Mouse (Mus musculus): Measurements from ENCODE around the gene Cops4. TPM values are rescaled to one million over a fixed set of nuclear protein-coding genes. Genes with fewer than 3 reads are reported as not detected.

The Cops4 gene
- total and polyA plus RNA-seq, 2 experiments: 12.0 to 53.2 TPM

DNA sequence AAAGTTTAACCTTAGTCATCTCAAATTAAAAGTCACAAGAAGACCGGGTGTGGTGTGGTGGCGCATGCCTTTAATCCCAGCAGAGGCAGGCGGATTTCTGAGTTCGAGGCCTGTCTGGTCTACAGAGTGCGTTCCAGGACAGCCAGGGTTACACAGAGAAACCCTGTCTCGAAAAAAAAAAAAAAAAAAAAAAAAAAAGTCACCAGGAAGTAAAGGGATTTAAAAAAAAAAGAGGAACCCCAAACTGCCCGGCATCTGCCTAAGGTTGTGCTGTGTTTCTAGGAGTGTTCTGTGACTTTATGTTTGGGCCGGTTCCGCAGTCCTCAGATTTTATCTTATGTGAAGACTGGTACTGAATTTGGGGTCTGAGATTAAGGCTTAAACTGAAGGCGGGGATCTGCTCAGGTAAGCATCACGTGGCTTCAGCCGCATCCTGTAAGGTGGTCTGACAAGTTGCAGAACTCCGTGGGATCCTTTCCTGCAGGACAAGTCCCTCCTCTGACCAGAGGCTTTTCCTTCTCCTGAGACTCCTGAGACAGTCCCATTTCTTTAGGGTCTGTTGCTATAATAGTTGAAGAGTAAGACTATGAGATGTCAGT lies 52.0 kb downstream of the Cops4 start:
- WGBS: 76% methylated on average over 13 of the region's 13 CpGs

GRCm38 (mm10) chr5:100570716-100571115 lies 52.6 kb downstream of the Cops4 start:
- peak overlapping the region; percentile 48 for H3K9ac ChIP-seq (ENCODE audit: low read depth, low read length)
- H3K4me3 ChIP-seq (ENCODE audit: insufficient read depth, low read depth, low read length): peak overlapping the region; percentile 49
- no peak for DNase-seq (ENCODE audit: extremely low read depth, low read depth, low spot score)
- no peaks in the 10 kb centered on the region for H3K36me3 ChIP-seq (ENCODE audit: control insufficient read depth, insufficient read depth, low read length)
- TF ChIP-seq CTCF (IDR thresholded peaks at IDR 0.05; ENCODE audit: low read depth, low read length): no peak
- no peak for TF ChIP-seq POLR2A (IDR thresholded peaks at IDR 0.05; ENCODE audit: extremely low read depth, insufficient read depth, low read length)
- peak overlapping the region; percentile 27; the same call in 1 of the 2 replicates for H3K27ac ChIP-seq (replicated peaks; ENCODE audit: insufficient read depth, low read depth, low read length)
- H3K27me3 ChIP-seq (ENCODE audit: control insufficient read depth, insufficient read depth, low read length): no peaks in the 10 kb centered on the region
- WGBS: 53% methylated on average over 8 of the region's 8 CpGs
- 0 out of 2 replicates have a peak, but pooled peaks cover 3% of the 10 kb centered on the region for H3K79me2 ChIP-seq (ENCODE audit: control insufficient read depth, insufficient read depth, low read length)
- H3K4me1 ChIP-seq (ENCODE audit: control insufficient read depth, insufficient read depth, low read length): peaks cover 6% of the 10 kb centered on the region

More for the DNA sequence above, 52.0 kb downstream of the Cops4 start:
- 0 out of 2 replicates have a peak, but pooled peaks cover 3% of the 10 kb centered on the region for H3K79me2 ChIP-seq (ENCODE audit: control insufficient read depth, insufficient read depth, low read length)
- H3K27ac ChIP-seq (replicated peaks; ENCODE audit: insufficient read depth, low read depth, low read length): peak overlapping the region; percentile 22
- no peak for TF ChIP-seq CTCF (IDR thresholded peaks at IDR 0.05; ENCODE audit: low read depth, low read length)
- TF ChIP-seq POLR2A (IDR thresholded peaks at IDR 0.05; ENCODE audit: extremely low read depth, insufficient read depth, low read length): no peak
- peak overlapping the region; percentile 53; the same call in 1 of the 2 replicates for H3K9ac ChIP-seq (ENCODE audit: low read depth, low read length)
- DNase-seq (ENCODE audit: extremely low read depth, low read depth, low spot score): no peak
- H3K4me3 ChIP-seq (ENCODE audit: insufficient read depth, low read depth, low read length): peak overlapping the region; percentile 59
- H3K36me3 ChIP-seq (ENCODE audit: control insufficient read depth, insufficient read depth, low read length): no peaks in the 10 kb centered on the region
- H3K27me3 ChIP-seq (ENCODE audit: control insufficient read depth, insufficient read depth, low read length): no peaks in the 10 kb centered on the region
- peaks cover 6% of the 10 kb centered on the region for H3K4me1 ChIP-seq (ENCODE audit: control insufficient read depth, insufficient read depth, low read length)

GRCm38 (mm10) chr5:100572069-100572468 lies 54.0 kb downstream of the Cops4 start, which contains the start of gene Plac8:
Gene Plac8, minus strand, starts transcription at chr5:100572245.
- Histone ChIP-seq H3K79me2 (ENCODE audit: control insufficient read depth, insufficient read depth, low read length) (no peaks in the 10 kb centered on the region), H3K9ac (ENCODE audit: low read depth, low read length) (no peak within 1 kb of the TSS), H3K27ac (replicated peaks; ENCODE audit: insufficient read depth, low read depth, low read length) (no peak within 1 kb of the TSS), H3K4me1 (ENCODE audit: control insufficient read depth, insufficient read depth, low read length) (no peaks in the 10 kb centered on the region), H3K27me3 (ENCODE audit: control insufficient read depth, insufficient read depth, low read length) (no peaks in the 10 kb centered on the region), H3K4me3 (ENCODE audit: insufficient read depth, low read depth, low read length) (peak within 1 kb of the TSS; percentile 58), H3K36me3 (ENCODE audit: control insufficient read depth, insufficient read depth, low read length) (no peaks in the 10 kb centered on the region)
- TF ChIP-seq POLR2A (IDR thresholded peaks at IDR 0.05; ENCODE audit: extremely low read depth, insufficient read depth, low read length): no peak
- no peak for DNase-seq (ENCODE audit: extremely low read depth, low read depth, low spot score)
- 27% methylated on average over 7 of the region's 7 CpGs for WGBS

DNA sequence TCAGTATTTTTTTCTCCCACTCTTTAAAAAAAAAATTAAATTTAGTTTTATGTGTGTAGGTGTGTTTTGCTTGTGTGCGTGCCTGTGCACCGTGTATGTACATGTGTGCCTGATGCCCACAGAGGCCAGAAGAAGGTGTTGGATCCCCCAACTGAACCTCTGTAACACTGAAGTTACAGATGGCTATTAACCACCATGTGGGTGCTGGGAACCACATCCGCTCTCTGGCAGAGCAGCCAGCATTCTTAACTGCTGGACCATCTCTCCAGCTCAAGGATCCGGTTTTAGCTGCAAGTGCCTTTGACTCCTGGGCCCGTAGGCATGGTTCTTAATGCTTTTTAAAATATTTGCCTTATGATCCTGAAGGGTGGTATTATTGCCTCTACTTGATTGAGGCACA lies 55.1 kb downstream of the Cops4 start:
- H3K4me1 ChIP-seq (ENCODE audit: control insufficient read depth, insufficient read depth, low read length): no peaks in the 10 kb centered on the region
- WGBS: 97% methylated on average over 5 of the region's 5 CpGs
- TF ChIP-seq CTCF (IDR thresholded peaks at IDR 0.05; ENCODE audit: low read depth, low read length): no peak
- no peak for TF ChIP-seq POLR2A (IDR thresholded peaks at IDR 0.05; ENCODE audit: extremely low read depth, insufficient read depth, low read length)

DNA sequence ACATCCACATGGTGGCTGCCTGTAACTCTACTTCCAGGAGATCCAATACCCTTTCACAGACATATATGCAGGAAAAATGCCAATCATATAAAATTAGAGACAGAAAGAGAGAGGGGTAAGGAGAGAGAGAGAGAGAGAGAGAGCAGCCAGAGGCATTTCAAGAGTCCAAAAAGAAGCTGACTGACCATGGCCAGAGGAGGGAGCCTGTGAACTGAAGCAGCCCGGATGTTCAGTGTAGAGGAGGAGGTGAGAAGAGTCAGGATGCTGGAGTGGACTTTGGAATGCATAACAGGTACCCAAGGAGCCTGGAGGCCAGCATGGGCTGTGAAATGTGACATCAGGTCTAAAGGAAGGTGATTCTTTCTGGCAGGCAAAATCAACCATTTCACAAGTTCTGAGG lies 56.7 kb downstream of the Cops4 start:
- TF ChIP-seq CTCF (IDR thresholded peaks at IDR 0.05; ENCODE audit: low read depth, low read length) (0 out of 2 replicates have a peak, but pooled peaks have one; percentile 13), POLR2A (IDR thresholded peaks at IDR 0.05; ENCODE audit: extremely low read depth, insufficient read depth, low read length) (no peak)
- H3K27ac ChIP-seq (replicated peaks; ENCODE audit: insufficient read depth, low read depth, low read length): no peak overlapping the region
- 68% methylated on average over 1 of the region's 1 CpGs for WGBS
- H3K9ac ChIP-seq (ENCODE audit: low read depth, low read length): no peak overlapping the region
- H3K36me3 ChIP-seq (ENCODE audit: control insufficient read depth, insufficient read depth, low read length): no peaks in the 10 kb centered on the region
- no peak for DNase-seq (ENCODE audit: extremely low read depth, low read depth, low spot score)
- no peaks in the 10 kb centered on the region for H3K79me2 ChIP-seq (ENCODE audit: control insufficient read depth, insufficient read depth, low read length)
- H3K27me3 ChIP-seq (ENCODE audit: control insufficient read depth, insufficient read depth, low read length): no peaks in the 10 kb centered on the region
- no peaks in the 10 kb centered on the region for H3K4me1 ChIP-seq (ENCODE audit: control insufficient read depth, insufficient read depth, low read length)
- H3K4me3 ChIP-seq (ENCODE audit: insufficient read depth, low read depth, low read length): no peak overlapping the region

More for the DNA sequence above, 55.1 kb downstream of the Cops4 start:
- no peaks in the 10 kb centered on the region for H3K79me2 ChIP-seq (ENCODE audit: control insufficient read depth, insufficient read depth, low read length)
- no peaks in the 10 kb centered on the region for H3K36me3 ChIP-seq (ENCODE audit: control insufficient read depth, insufficient read depth, low read length)
- no peak for DNase-seq (ENCODE audit: extremely low read depth, low read depth, low spot score)
- no peaks in the 10 kb centered on the region for H3K27me3 ChIP-seq (ENCODE audit: control insufficient read depth, insufficient read depth, low read length)
- no peak overlapping the region for H3K9ac ChIP-seq (ENCODE audit: low read depth, low read length)
- H3K4me3 ChIP-seq (ENCODE audit: insufficient read depth, low read depth, low read length): no peak overlapping the region
- no peak overlapping the region for H3K27ac ChIP-seq (replicated peaks; ENCODE audit: insufficient read depth, low read depth, low read length)

DNA sequence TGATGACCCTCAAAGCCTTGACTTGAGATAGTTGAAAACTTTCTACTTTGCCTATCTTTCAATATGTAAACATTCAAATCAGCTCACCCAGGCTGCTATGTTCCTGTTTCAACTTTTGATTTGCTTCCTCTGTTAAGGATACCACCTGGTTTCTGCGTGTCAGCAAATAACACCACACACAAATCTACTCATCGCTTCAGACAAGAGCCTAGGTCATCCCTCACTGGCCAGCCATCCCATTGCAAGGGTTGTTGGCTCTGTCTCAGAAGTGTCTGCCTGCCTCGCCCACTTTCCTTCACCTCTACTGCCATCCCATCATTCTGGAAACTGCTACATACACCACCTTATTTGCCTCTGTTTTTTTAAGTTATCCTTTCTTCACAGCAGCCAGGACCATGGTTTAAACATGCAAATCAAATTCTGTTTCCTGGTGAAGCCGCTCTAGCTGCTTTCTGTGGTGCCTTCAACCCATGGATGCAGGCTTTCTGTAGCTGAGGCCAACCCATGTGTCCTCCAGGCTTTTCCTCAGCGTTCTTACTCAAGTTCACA lies 60.8 kb downstream of the Cops4 start:
- Histone ChIP-seq H3K36me3 (ENCODE audit: control insufficient read depth, insufficient read depth, low read length) (no peaks in the 10 kb centered on the region), H3K79me2 (ENCODE audit: control insufficient read depth, insufficient read depth, low read length) (no peaks in the 10 kb centered on the region), H3K27ac (replicated peaks; ENCODE audit: insufficient read depth, low read depth, low read length) (no peak overlapping the region), H3K4me1 (ENCODE audit: control insufficient read depth, insufficient read depth, low read length) (peaks cover 3% of the 10 kb centered on the region), H3K4me3 (ENCODE audit: insufficient read depth, low read depth, low read length) (no peak overlapping the region), H3K27me3 (ENCODE audit: control insufficient read depth, insufficient read depth, low read length) (no peaks in the 10 kb centered on the region), H3K9ac (ENCODE audit: low read depth, low read length) (no peak overlapping the region)
- 80% methylated on average over 5 of the region's 5 CpGs for WGBS
- DNase-seq (ENCODE audit: extremely low read depth, low read depth, low spot score): no peak
- TF ChIP-seq CTCF (IDR thresholded peaks at IDR 0.05; ENCODE audit: low read depth, low read length) (no peak), POLR2A (IDR thresholded peaks at IDR 0.05; ENCODE audit: extremely low read depth, insufficient read depth, low read length) (no peak)

All from liver, adult 2 months (tissue).